Mouse (Mus musculus) limb, embryonic 11.5 days (tissue): ENCODE data around the gene Rab4a. TPM values are rescaled to one million over a fixed set of nuclear protein-coding genes. Genes with fewer than 3 reads are reported as not detected.

Experiments used
- ATAC-seq: fragments of 200-750 bp; cut with Nextera tagmentation; 2 replicates; pipeline ENCODE4 v1.8.0; 2017; ENCODE audit warnings: low read depth; ENCODE audit not compliant: insufficient number of reproducible peaks, low FRiP score, low TSS enrichment
- DNase-seq: peaks from one replicate; pipeline ENCODE4 v3.0.0-alpha.2; 2015; ENCODE audit warnings: low spot score
- H3K27ac ChIP-seq: fragments of 300-500 bp; sonication (generic); replicated peaks from 2 replicates; pipeline ENCODE4 v1.5.1; 2014; ENCODE audit warnings: low read depth, mild to moderate bottlenecking, low read length
- H3K27me3 ChIP-seq: fragments of 300-500 bp; sonication (generic); 2 replicates; pipeline ENCODE4 v1.6.1; 2014; ENCODE audit warnings: mild to moderate bottlenecking, low read length, mixed read lengths; ENCODE audit not compliant: control insufficient read depth, insufficient read depth
- H3K36me3 ChIP-seq: fragments of 300-500 bp; sonication (generic); 2 replicates; pipeline ENCODE4 v1.6.1; 2014; ENCODE audit warnings: mild to moderate bottlenecking, low read length, moderate library complexity, mixed read lengths; ENCODE audit not compliant: control insufficient read depth, insufficient read depth
- H3K4me1 ChIP-seq: fragments of 300-500 bp; sonication (generic); 2 replicates; pipeline ENCODE4 v1.6.1; 2014; ENCODE audit warnings: low read length, mixed read lengths; ENCODE audit not compliant: control insufficient read depth, insufficient read depth
- H3K4me2 ChIP-seq: fragments of 300-500 bp; sonication (generic); 2 replicates; pipeline ENCODE4 v1.6.1; 2014; ENCODE audit warnings: low read depth, mild to moderate bottlenecking, moderate library complexity; ENCODE audit not compliant: severe bottlenecking
- H3K4me3 ChIP-seq: fragments of 300-500 bp; sonication (generic); 2 replicates; pipeline ENCODE4 v1.5.1; 2014; ENCODE audit warnings: low read depth, low read length
- H3K9ac ChIP-seq: fragments of 300-500 bp; sonication (generic); 2 replicates; pipeline ENCODE4 v1.6.1; 2014; ENCODE audit warnings: mild to moderate bottlenecking, low read length
- H3K9me3 ChIP-seq: fragments of 300-500 bp; sonication (generic); 2 replicates; pipeline ENCODE4 v1.6.1; 2016; ENCODE audit warnings: low read length; ENCODE audit not compliant: control insufficient read depth
- WGBS: fragments of 180-500 bp; shearing (Covaris S2); extraction: QIAGEN DNeasy Blood & Tissue Kit; methylation state at CpG from one replicate; pipeline ENCODE4 v1.1.7; 2014; 5-methylcytosine and 5-hydroxymethylcytosine counted together
- polyA plus RNA-seq: library from polyadenylated mRNA; unstranded; fragments of >200 nt; fragmentation: Nextera tagmentation; extraction: Ambion mirVana; gene quantifications from 2 replicates; pipeline ENCODE4 v1.2.1, GENCODE M21; 2014

Gene Rab4a
- polyA plus RNA-seq, 1 experiment from 2014 or later = 54.6 TPM

DNA sequence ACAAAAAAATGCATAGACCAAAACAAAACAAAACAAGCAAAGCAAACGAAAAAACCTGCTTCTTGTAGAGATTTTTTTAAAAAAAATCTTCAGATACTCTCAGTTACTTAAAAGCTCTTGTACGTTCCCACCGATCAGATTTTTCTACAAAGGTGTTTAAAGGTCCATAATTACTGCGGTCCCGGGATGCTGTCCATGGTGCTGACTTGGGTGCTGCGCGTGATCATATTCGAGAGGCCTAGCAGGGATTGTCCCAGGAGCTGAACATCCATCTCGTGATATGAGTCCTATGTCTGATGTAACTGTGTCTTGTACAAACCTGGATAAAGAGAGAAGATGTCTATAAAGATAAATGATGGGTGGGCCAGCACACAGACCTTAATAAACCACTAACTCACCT lies 32.7 kb downstream of the Rab4a start:
- no peak overlapping the region for H3K4me3 ChIP-seq
- no peak overlapping the region for H3K27ac ChIP-seq
- H3K27me3 ChIP-seq = no peaks in the 10 kb centered on the region
- peaks cover 6% of the 10 kb centered on the region for H3K36me3 ChIP-seq
- H3K9me3 ChIP-seq = no peaks in the 10 kb centered on the region
- ATAC-seq (no peak), DNase-seq (peak; percentile 70)
- 64% methylated on average over 9 of the region's 9 CpGs for WGBS
- H3K4me1 ChIP-seq = no peaks in the 10 kb centered on the region
- H3K9ac ChIP-seq = no peak overlapping the region
- H3K4me2 ChIP-seq = no peak overlapping the region

DNA sequence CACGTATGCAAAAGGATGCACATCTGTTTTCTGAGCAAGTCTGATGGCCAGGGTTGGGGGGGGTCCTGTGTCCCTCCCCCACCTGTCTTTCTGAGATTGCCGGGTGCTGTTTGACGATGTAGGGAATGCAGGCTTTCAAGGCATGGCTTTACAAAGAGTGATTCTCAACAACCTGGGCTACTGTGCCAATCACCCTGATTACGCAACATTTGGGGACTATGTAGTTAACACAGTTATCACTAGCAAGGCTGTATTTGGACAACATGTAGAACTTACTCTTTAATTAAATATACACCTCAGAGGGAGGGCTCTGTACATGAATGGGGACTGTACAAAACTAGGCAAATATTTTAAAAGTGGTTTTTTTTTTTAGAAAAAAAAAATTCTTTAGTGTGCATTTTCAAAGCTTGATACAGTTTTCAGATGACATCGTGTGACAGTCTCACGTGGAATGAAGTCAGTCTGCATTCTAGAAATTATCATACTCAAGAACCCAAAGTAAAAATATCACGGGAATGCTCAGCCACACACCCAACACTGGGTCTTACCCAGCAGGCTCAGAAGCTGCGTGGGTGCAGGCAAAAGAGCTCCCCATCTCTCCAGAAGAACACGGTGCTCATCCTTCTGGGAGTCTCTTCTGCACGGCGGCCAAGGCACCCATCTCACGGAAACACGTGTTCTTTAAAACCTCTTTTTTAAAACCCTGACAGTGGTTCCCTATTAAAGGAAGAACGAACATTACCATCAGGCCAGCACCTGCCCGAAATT lies 35.0 kb downstream of the Rab4a start:
- Histone ChIP-seq H3K4me1 (no peaks in the 10 kb centered on the region), H3K4me2 (no peak overlapping the region), H3K9ac (no peak overlapping the region), H3K4me3 (no peak overlapping the region), H3K27ac (no peak overlapping the region), H3K36me3 (no peaks in the 10 kb centered on the region), H3K9me3 (no peaks in the 10 kb centered on the region), H3K27me3 (no peaks in the 10 kb centered on the region)
- ATAC-seq (no peak), DNase-seq (no peak)
- WGBS = 90% methylated on average over 15 of the region's 15 CpGs

DNA sequence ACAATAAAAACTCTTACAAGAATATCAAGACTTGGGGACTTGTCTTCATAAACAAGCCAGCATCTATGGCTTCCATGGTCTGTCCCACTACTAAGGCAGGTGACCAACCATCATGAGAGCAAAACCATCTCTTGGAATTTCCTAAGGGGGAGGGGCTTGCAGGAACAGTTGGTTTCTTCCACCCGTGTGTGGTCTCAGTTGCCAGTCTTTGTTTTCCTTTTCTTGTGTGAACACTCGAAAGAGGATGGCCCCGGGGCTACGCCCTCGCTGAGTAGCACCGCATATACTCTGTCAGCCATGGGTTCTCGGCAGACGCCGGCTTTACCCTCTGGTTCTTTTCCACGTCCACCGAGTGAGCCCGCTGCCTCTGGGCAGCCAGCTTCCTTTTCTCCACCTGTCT lies 36.3 kb downstream of the Rab4a start:
- Histone ChIP-seq H3K27me3 (no peaks in the 10 kb centered on the region), H3K4me3 (no peak overlapping the region), H3K4me1 (no peaks in the 10 kb centered on the region), H3K4me2 (no peak overlapping the region), H3K9me3 (no peaks in the 10 kb centered on the region), H3K9ac (no peak overlapping the region), H3K36me3 (no peaks in the 10 kb centered on the region), H3K27ac (no peak overlapping the region)
- 92% methylated on average over 12 of the region's 12 CpGs for WGBS
- DNase-seq (no peak), ATAC-seq (no peak)

DNA sequence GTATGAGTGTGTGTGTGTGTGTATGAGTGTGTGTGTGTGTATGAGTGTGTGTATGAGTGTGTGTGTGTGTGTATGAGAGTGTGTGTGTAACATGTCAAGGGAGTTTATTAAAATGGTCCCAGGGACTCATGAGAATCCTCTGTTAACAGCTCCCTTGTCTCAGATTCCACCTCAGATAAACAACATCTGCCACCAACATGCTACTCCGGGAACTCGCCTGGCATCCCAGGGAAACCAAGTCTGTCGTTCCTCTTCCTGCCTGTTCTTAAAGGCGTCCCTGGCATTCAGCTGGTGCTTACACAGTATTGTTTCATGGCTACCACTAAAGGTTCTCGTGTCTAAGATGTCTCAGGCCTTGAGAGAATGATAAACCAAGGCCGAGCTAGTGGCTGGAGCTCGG lies 38.6 kb downstream of the Rab4a start:
- H3K4me2 ChIP-seq = no peak overlapping the region
- H3K4me1 ChIP-seq = no peaks in the 10 kb centered on the region
- ATAC-seq (no peak), DNase-seq (no peak)
- H3K9me3 ChIP-seq = no peaks in the 10 kb centered on the region
- H3K36me3 ChIP-seq = no peaks in the 10 kb centered on the region
- 84% methylated on average over 7 of the region's 7 CpGs for WGBS
- H3K27me3 ChIP-seq = no peaks in the 10 kb centered on the region
- H3K27ac ChIP-seq = no peak overlapping the region
- no peak overlapping the region for H3K4me3 ChIP-seq
- H3K9ac ChIP-seq = no peak overlapping the region

DNA sequence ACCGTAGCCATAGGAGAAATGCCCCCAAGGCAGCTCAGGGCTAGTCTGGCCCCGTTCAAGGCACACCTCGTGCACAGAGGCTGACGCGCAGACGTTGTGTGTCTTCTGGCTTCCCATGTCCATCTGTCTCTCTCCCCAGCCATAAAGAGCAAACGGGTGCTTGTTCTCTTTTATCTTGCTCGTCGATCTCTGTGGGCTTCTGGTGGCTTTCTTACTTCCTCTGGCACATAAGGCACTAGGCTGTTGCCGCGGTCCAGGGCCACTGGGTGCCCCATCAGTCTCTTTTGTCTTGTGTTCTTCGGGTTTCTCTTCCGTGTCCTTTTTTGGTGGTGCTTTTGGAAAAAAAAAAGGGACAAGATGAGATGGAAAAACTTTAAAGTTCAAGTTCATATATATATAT lies 39.3 kb downstream of the Rab4a start:
- Histone ChIP-seq H3K27ac (no peak overlapping the region), H3K4me3 (no peak overlapping the region), H3K4me1 (no peaks in the 10 kb centered on the region), H3K4me2 (no peak overlapping the region), H3K9me3 (no peaks in the 10 kb centered on the region), H3K27me3 (no peaks in the 10 kb centered on the region), H3K9ac (no peak overlapping the region), H3K36me3 (no peaks in the 10 kb centered on the region)
- WGBS = 86% methylated on average over 13 of the region's 13 CpGs
- ATAC-seq = no peak
- no peak for DNase-seq

DNA sequence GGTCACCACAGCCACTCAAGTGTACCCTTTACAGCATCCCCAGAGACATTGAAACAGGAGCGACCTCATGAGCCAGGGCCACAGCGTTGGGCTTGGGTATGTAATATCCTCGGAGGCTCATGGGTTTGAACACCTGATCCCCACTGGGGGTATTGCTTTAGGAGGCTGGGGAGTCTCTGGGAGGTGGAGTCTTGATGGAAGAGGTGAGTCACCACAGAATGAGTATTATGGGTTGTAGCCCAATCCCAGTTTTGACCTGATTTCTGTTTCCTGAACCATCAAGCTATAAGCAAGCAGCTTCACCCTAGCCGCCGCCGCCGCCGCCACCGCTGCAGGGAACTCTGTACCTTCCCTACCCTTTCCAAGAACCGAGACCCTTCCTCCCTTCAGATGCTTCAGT lies 40.2 kb downstream of the Rab4a start:
- H3K27me3 ChIP-seq = no peaks in the 10 kb centered on the region
- H3K4me2 ChIP-seq = no peak overlapping the region
- H3K9me3 ChIP-seq = no peaks in the 10 kb centered on the region
- no peaks in the 10 kb centered on the region for H3K36me3 ChIP-seq
- ATAC-seq = no peak
- DNase-seq = no peak
- no peak overlapping the region for H3K4me3 ChIP-seq
- WGBS = 94% methylated on average over 10 of the region's 10 CpGs
- no peak overlapping the region for H3K9ac ChIP-seq
- no peak overlapping the region for H3K27ac ChIP-seq
- H3K4me1 ChIP-seq = no peaks in the 10 kb centered on the region

DNA sequence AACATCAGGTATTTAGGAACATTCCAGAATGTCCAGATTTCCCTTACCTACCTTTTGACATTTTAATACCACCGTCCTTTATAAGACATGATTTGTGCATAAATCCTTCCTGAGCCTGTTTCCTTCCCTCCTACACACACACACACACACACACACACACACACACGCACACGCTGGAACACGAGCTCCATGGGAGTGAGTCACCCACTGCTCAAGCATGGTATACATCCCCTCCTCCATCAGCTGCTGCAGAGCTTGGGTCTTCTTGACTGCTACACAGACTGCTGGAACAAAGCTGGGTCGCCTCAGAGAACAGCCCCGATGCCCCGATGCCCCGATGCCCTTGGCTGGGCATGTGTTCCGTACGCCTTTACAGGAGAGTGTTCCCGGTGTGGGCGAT lies 40.7 kb downstream of the Rab4a start:
- no peaks in the 10 kb centered on the region for H3K36me3 ChIP-seq
- H3K4me3 ChIP-seq = no peak overlapping the region
- no peaks in the 10 kb centered on the region for H3K27me3 ChIP-seq
- no peak overlapping the region for H3K27ac ChIP-seq
- ATAC-seq = no peak
- WGBS = 88% methylated on average over 12 of the region's 12 CpGs
- H3K9ac ChIP-seq = no peak overlapping the region
- no peak for DNase-seq
- H3K4me2 ChIP-seq = no peak overlapping the region
- H3K4me1 ChIP-seq = no peaks in the 10 kb centered on the region
- no peaks in the 10 kb centered on the region for H3K9me3 ChIP-seq

DNA sequence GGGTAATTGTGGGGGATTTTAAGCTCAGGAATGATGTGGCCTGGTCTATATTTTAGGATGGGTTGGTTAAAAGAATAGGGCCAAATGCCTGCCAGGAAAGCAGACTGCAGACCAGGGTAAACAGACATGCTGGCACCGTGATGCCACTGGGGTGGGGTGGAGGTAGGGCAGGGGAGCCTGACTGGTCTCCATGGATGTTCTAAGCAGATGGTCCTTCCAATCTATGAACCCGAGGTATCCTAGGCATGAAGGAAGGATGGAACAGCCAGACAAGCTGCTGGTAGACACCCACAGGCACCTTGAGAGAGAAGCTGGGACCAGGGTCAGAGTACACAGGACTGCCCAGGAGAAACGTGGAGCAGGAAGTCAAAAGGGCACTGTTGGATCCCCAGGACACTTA lies 41.8 kb downstream of the Rab4a start:
- no peak overlapping the region for H3K4me3 ChIP-seq
- no peak overlapping the region for H3K27ac ChIP-seq
- no peak overlapping the region for H3K9ac ChIP-seq
- H3K27me3 ChIP-seq = no peaks in the 10 kb centered on the region
- no peak for ATAC-seq
- no peaks in the 10 kb centered on the region for H3K4me1 ChIP-seq
- no peaks in the 10 kb centered on the region for H3K9me3 ChIP-seq
- no peaks in the 10 kb centered on the region for H3K36me3 ChIP-seq
- WGBS = 60% methylated on average over 3 of the region's 3 CpGs
- H3K4me2 ChIP-seq = no peak overlapping the region
- DNase-seq = no peak

DNA sequence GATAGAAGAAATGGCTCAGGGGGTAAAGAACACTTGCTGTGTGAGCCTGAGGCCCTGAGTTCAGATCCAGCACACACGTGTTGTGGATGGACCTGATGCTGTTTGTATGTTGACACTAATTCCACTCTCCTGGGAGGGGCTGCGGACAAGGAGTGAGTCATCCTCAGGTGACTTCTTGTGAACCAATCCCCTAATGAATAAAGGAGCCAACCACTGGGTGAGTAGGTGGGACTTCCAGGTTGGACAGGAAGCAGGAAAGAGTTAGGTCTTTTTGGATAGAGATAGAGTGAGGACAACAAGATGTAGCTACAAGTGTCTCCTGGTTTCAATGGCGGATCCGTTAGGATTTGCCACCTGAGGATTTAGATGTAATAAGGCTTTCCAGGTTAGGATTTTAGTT lies 43.6 kb downstream of the Rab4a start:
- DNase-seq (no peak), ATAC-seq (no peak)
- 82% methylated on average over 4 of the region's 4 CpGs for WGBS
- Histone ChIP-seq H3K4me1 (no peaks in the 10 kb centered on the region), H3K9ac (no peak overlapping the region), H3K27ac (no peak overlapping the region), H3K27me3 (no peaks in the 10 kb centered on the region), H3K9me3 (no peaks in the 10 kb centered on the region), H3K36me3 (no peaks in the 10 kb centered on the region), H3K4me2 (no peak overlapping the region), H3K4me3 (no peak overlapping the region)
